Mouse (Mus musculus) liver, embryonic 16.5 days (tissue): ENCODE data around the gene Gm7029. TPM values are rescaled to one million over a fixed set of nuclear protein-coding genes. Genes with fewer than 3 reads are reported as not detected.

ENCODE experiments used
- ATAC-seq: fragments of 200-750 bp; cut with Nextera tagmentation; 2 replicates; pipeline ENCODE4 v1.8.0; 2017; ENCODE audit warnings: low read depth, mild to moderate bottlenecking, moderate number of reproducible peaks, moderate library complexity
- H3K27ac ChIP-seq: fragments of 300-500 bp; sonication (generic); 2 replicates; pipeline ENCODE4 v1.5.1; 2014; ENCODE audit warnings: mild to moderate bottlenecking, low read length
- H3K27me3 ChIP-seq: fragments of 300-500 bp; sonication (generic); 2 replicates; pipeline ENCODE4 v1.6.1; 2014; ENCODE audit warnings: low read depth, low read length, mixed read lengths; ENCODE audit not compliant: control insufficient read depth, insufficient read depth
- H3K36me3 ChIP-seq: fragments of 300-500 bp; sonication (generic); 2 replicates; pipeline ENCODE4 v1.6.1; 2014; ENCODE audit warnings: mild to moderate bottlenecking; ENCODE audit not compliant: control insufficient read depth, insufficient read depth
- H3K4me1 ChIP-seq: fragments of 300-500 bp; sonication (generic); 2 replicates; pipeline ENCODE4 v1.6.1; 2014; ENCODE audit warnings: low read depth, low read length, mixed read lengths; ENCODE audit not compliant: control insufficient read depth
- H3K4me2 ChIP-seq: fragments of 300-500 bp; sonication (generic); 2 replicates; pipeline ENCODE4 v1.6.1; 2014; ENCODE audit warnings: low read depth, low read length, mixed read lengths
- H3K4me3 ChIP-seq: fragments of 300-500 bp; sonication (generic); 2 replicates; pipeline ENCODE4 v1.5.1; 2014; ENCODE audit warnings: low read depth, mild to moderate bottlenecking, low read length
- H3K9ac ChIP-seq: fragments of 300-500 bp; sonication (generic); 2 replicates; pipeline ENCODE4 v1.6.1; 2014; ENCODE audit warnings: low read depth, low read length
- H3K9me3 ChIP-seq: fragments of 300-500 bp; sonication (generic); replicated peaks from 2 replicates; pipeline ENCODE4 v1.6.1; 2016; ENCODE audit warnings: low read length; ENCODE audit not compliant: control insufficient read depth
- WGBS: fragments of 180-500 bp; shearing (Covaris S2); extraction: QIAGEN DNeasy Blood & Tissue Kit; methylation state at CpG from one replicate; pipeline ENCODE4 v1.1.7; 2014; ENCODE audit not compliant: insufficient replicate concordance; 5-methylcytosine and 5-hydroxymethylcytosine counted together
- polyA plus RNA-seq: library from polyadenylated mRNA; unstranded; fragments of >200 nt; fragmentation: Nextera tagmentation; extraction: Ambion mirVana; gene quantifications from 2 replicates; pipeline ENCODE4 v1.2.1, GENCODE M21; 2015

Gm7029 gene
- polyA plus RNA-seq, 1 experiment from 2014 or later, result not detected

GRCm38 (mm10) chr17:33908331-33909076 is 34.9 kb downstream of the Gm7029 start:
- WGBS, result under 1% methylated on average over 42 of the region's 44 CpGs
- peaks cover 18% of the 10 kb centered on the region for H3K4me1 ChIP-seq

GRCm38 (mm10) chr17:33909077-33909868 is 35.6 kb downstream of the Gm7029 start, which contains the start of gene Daxx:
TSS of gene Daxx (plus strand) at chr17:33909414.
- Histone ChIP-seq H3K4me2 (peak within 1 kb of the TSS; percentile 95), H3K9ac (peak within 1 kb of the TSS; percentile 93), H3K36me3 (peaks cover 28% of the 10 kb centered on the region), H3K4me1 (peaks cover 21% of the 10 kb centered on the region), H3K27me3 (no peaks in the 10 kb centered on the region), H3K27ac (peak within 1 kb of the TSS; percentile 94), H3K4me3 (peak within 1 kb of the TSS; percentile 89), H3K9me3 (no peaks in the 10 kb centered on the region)
- peak; percentile 97 for ATAC-seq
- under 1% methylated on average over 68 of the region's 68 CpGs for WGBS

More at GRCm38 (mm10) chr17:33908331-33909076, 34.9 kb downstream of the Gm7029 start:
- ATAC-seq, result peak; percentile 30
- peak overlapping the region; percentile 95 for H3K4me2 ChIP-seq
- H3K36me3 ChIP-seq, result peaks cover 20% of the 10 kb centered on the region
- no peaks in the 10 kb centered on the region for H3K9me3 ChIP-seq
- H3K4me3 ChIP-seq, result peak overlapping the region; percentile 89
- no peaks in the 10 kb centered on the region for H3K27me3 ChIP-seq
- peak overlapping the region; percentile 93 for H3K9ac ChIP-seq
- peak overlapping the region; percentile 94 for H3K27ac ChIP-seq

GRCm38 (mm10) chr17:33909869-33910250 is 36.2 kb downstream of the Gm7029 start:
- Histone ChIP-seq H3K4me2 (peak overlapping the region; percentile 95), H3K36me3 (peaks cover 28% of the 10 kb centered on the region), H3K4me1 (peaks cover 23% of the 10 kb centered on the region), H3K9ac (peak overlapping the region; percentile 93), H3K9me3 (no peaks in the 10 kb centered on the region), H3K4me3 (peak overlapping the region; percentile 89), H3K27me3 (no peaks in the 10 kb centered on the region), H3K27ac (peak overlapping the region; percentile 94)
- ATAC-seq, result no peak
- under 1% methylated on average over 14 of the region's 14 CpGs for WGBS

GRCm38 (mm10) chr17:33910346-33911051 is 36.9 kb downstream of the Gm7029 start:
- ATAC-seq, result no peak
- H3K9me3 ChIP-seq, result no peaks in the 10 kb centered on the region
- H3K4me2 ChIP-seq, result peak overlapping the region; percentile 95
- H3K36me3 ChIP-seq, result peaks cover 28% of the 10 kb centered on the region
- H3K27ac ChIP-seq, result peak overlapping the region; percentile 94
- WGBS, result 43% methylated on average over 11 of the region's 11 CpGs
- H3K4me1 ChIP-seq, result peaks cover 29% of the 10 kb centered on the region
- no peaks in the 10 kb centered on the region for H3K27me3 ChIP-seq
- peak overlapping the region; percentile 89 for H3K4me3 ChIP-seq
- peak overlapping the region; percentile 93 for H3K9ac ChIP-seq

GRCm38 (mm10) chr17:33911052-33911812 is 37.6 kb downstream of the Gm7029 start:
- H3K4me1 ChIP-seq, result peaks cover 30% of the 10 kb centered on the region
- WGBS, result 87% methylated on average over 31 of the region's 31 CpGs
- H3K9ac ChIP-seq, result no peak overlapping the region
- ATAC-seq, result no peak
- H3K36me3 ChIP-seq, result peaks cover 28% of the 10 kb centered on the region
- H3K9me3 ChIP-seq, result no peaks in the 10 kb centered on the region
- no peak overlapping the region for H3K4me3 ChIP-seq
- H3K27me3 ChIP-seq, result no peaks in the 10 kb centered on the region
- H3K27ac ChIP-seq, result no peak overlapping the region
- H3K4me2 ChIP-seq, result no peak overlapping the region

GRCm38 (mm10) chr17:33911813-33912414 is 38.3 kb downstream of the Gm7029 start:
- Histone ChIP-seq H3K4me1 (peaks cover 36% of the 10 kb centered on the region), H3K9me3 (peaks cover under 1% of the 10 kb centered on the region; the same call in 1 of the 2 replicates), H3K9ac (no peak overlapping the region), H3K27me3 (no peaks in the 10 kb centered on the region), H3K4me3 (no peak overlapping the region), H3K4me2 (no peak overlapping the region), H3K36me3 (peaks cover 29% of the 10 kb centered on the region), H3K27ac (no peak overlapping the region)
- WGBS, result 87% methylated on average over 28 of the region's 28 CpGs
- ATAC-seq, result no peak

- H3K36me3 ChIP-seq, result peaks cover 41% of the 10 kb centered on the region
- WGBS, result 83% methylated on average over 10 of the region's 10 CpGs
- no peak for ATAC-seq
- peaks cover 32% of the 10 kb centered on the region for H3K4me1 ChIP-seq
- peaks cover 14% of the 10 kb centered on the region for H3K9me3 ChIP-seq
- H3K4me2 ChIP-seq, result no peak overlapping the region
- no peak overlapping the region for H3K27ac ChIP-seq
- no peaks in the 10 kb centered on the region for H3K27me3 ChIP-seq
- no peak overlapping the region for H3K4me3 ChIP-seq
- H3K9ac ChIP-seq, result no peak overlapping the region
These were observed 39.6 kb downstream of the Gm7029 start for GRCm38 (mm10) chr17:33913264-33913663.

- Histone ChIP-seq H3K27me3 (no peaks in the 10 kb centered on the region), H3K9ac (no peak overlapping the region), H3K4me1 (peaks cover 37% of the 10 kb centered on the region), H3K27ac (no peak overlapping the region), H3K36me3 (peaks cover 44% of the 10 kb centered on the region), H3K4me2 (no peak overlapping the region), H3K4me3 (no peak overlapping the region), H3K9me3 (peaks cover 17% of the 10 kb centered on the region)
- no peak for ATAC-seq
- WGBS, result 91% methylated on average over 8 of the region's 8 CpGs
These were observed 40.3 kb downstream of the Gm7029 start for GRCm38 (mm10) chr17:33913905-33914304.
